Mouse (Mus musculus) testis, adult 2 months (tissue): ENCODE results near the gene Ube2o.

ENCODE experiments used
- CTCF ChIP-seq: fragments of 200-500 bp; IDR thresholded peaks from 2 replicates; pipeline ENCODE4 v1.5.1; 2012; ENCODE audit warnings: low read depth, mild to moderate bottlenecking, inconsistent platforms, low read length, moderate library complexity; ENCODE audit not compliant: control insufficient read depth, insufficient read depth, insufficient replicate concordance
- POLR2A ChIP-seq: fragments of 200-500 bp; IDR thresholded peaks from 2 replicates; pipeline ENCODE4 v1.6.1; 2012; ENCODE audit warnings: low read depth, mild to moderate bottlenecking, inconsistent platforms, low read length, moderate library complexity; ENCODE audit not compliant: control insufficient read depth

DNA sequence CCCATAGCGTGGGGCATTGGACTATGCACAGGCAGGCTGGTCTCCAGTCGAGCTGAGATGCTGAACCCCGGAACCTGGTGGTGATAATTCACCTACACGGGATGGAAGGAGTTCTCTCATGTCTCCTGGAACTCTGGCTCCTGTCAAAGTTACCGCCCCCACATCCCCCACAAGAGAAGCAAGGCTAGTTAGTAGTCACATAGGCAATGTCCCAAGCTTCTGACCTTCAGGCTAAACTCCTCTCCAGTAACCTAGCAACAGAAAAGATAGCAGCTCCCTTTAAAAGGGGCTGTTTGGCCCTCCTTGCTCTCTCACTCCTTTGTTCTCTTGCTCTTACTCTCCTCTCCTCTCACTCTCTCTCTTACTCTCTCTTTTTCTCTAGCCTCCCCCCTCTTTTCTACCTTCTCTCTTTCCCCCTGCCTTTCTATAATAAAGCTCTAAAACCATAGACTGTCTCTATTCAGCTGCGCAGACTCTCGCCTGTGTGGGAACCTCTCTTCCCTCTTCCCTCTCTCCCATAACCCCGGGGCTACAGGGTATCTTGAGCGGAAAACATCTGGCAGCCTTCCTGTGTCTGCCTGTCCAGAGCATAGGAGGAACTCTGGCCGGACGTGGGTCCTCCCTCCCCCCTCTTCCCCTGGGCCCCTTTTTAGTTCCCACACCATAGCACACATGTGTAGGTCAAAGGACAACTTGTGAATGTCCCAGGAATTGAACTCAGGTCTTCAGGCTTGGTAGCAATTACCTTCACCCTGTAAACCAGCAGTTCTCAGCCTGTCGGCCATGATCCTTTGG, 49.1 kb upstream of the Ube2o start:
- no peak for TF ChIP-seq CTCF
- TF ChIP-seq POLR2A = no peak
